Mouse (Mus musculus): ENCODE measurements around the gene 6430550D23Rik. TPM values are rescaled to one million over a fixed set of nuclear protein-coding genes. Genes with fewer than 3 reads are reported as not detected.
"Not testable (repeated sequence)": the region's sequence is repeated elsewhere in the genome, so short reads cannot be mapped to it uniquely, and the experiment has no call there.

The 6430550D23Rik gene
- total RNA-seq, 2 experiments from 2014 or later = 0.74 to 1.4 TPM

DNA sequence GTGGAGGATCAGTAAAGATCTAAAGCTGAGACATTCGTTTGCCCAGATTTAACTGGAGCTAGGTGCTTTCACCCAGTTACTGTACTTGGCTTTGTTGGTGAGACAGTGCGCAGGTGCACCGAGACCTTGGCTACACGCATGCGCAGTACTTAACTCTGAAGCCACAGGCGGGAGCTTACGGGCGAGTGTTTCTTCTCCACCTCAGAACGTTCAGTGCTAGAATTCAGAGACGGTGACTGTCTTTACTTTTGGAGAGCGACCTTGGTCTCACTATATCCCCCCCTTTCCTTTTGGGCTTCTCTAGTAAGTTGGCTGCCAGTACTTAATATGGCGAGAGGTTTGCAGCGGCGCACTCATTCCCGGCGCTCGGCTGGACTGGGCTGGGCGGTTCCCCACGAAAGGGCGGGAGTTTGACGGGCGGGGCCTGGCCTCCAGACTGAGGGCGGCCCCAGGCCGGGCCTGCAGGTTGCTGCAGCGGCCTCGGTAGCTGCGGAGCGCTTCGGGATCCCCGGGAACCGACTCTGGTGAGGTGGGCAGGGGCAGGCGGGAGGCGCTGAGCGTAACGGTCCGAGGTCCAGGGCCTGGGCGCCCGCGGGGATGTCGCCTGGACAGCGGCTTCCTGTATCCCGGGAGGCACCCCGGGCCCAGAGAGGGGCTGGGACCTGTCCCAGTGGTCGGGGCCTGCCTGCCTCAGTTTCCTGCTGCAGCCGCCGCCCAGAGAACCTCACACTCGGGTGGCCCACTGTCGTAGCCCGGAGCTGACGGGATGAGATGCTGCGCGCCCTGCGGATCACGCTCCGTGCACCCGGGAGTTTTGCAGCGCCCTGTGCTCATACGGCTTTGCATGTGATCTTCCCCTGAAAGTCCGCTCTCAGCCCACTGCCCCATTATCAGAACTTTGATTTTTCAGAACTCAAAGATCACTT is 51.4 kb downstream of the 6430550D23Rik start, which contains the start of gene Cep250:
Gene Cep250, plus strand, starts transcription at position 325 of the 926 bp plus-strand sequence.
- DNase-seq (ENCODE audit: low spot score in 2 of 2) = peak; percentile 80 to 89

- peak; percentile 52 to 72 for DNase-seq (ENCODE audit: low spot score in 2 of 2)
Measured at GRCm38 (mm10) chr2:155952006-155952405, 55.8 kb downstream of the 6430550D23Rik start.

GRCm38 (mm10) chr2:155949362-155949761 is 58.4 kb downstream of the 6430550D23Rik start:
- no peak for DNase-seq (ENCODE audit: low spot score in 2 of 2)

- no peak for DNase-seq (ENCODE audit: low spot score in 2 of 2)
Measured at GRCm38 (mm10) chr2:155947390-155948002, 60.3 kb downstream of the 6430550D23Rik start.

DNA sequence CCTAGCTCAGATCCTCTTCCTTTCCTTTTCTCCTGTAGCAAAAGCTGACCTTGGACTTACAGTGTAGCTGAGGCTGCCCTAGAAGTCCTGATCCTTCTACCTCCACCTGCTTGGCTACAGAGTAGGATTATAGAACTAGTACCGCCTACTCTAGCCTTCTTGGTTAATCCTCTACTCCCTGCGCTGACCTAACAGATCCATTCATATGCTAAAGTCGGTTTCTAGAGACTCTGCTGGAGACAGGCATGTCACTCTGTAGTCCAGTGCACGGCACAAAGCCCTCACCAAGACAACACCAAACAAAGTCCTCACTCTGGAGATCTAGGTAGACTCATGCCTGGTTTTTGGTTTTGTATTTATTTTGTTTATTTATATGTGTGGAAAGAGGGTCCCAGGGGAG is 61.3 kb downstream of the 6430550D23Rik start:
- DNase-seq (ENCODE audit: low spot score in 2 of 2) = no peak

DNA sequence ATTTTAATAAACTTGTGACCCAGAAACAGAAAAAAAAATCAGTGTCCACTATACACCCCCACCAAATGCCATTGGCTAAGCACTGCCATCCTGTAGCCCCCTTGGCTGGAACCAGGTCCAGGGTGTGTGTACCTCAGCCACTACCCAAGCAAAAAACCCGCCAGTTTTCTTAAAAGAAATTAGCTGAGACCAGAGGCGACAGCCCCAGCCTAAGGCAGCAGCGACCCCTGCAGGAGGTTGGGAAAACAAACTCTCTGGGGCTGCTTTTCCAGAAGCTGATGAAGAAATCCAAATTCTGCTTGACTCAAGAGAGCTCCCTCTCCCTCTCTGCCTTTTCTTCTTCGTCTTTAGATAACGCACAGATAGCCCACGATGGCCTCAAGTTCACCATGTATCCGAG is 61.7 kb downstream of the 6430550D23Rik start:
- DNase-seq (ENCODE audit: low spot score in 2 of 2) = peak; percentile 75 to 79

- no peak for DNase-seq (ENCODE audit: low spot score in 2 of 2)
Measured at GRCm38 (mm10) chr2:155945580-155945979, 62.2 kb downstream of the 6430550D23Rik start.

DNA sequence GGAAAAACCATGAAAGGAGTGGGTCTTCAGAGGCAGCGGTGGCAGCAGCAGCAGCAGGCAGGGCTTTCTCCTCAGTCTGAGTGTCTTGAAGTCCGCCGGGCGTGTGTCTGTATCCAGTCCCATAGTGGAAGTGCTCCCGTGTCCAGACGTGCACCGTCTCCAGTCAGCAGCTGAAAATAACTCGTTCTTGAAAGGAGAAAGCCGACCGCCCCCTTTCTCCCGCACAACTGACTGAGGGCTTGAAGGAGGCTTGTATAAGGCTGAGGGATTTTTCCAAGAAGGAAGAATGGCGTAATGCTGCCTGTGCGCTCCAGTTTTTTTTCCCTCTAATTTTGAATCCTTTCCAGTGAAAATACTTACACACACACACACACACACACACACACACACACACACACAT is 62.7 kb downstream of the 6430550D23Rik start, which contains the start of gene Gdf5:
Gene Gdf5, minus strand, starts transcription at position 244 of the 400 bp plus-strand sequence.
- DNase-seq (ENCODE audit: low spot score in 2 of 2) = peak; percentile 33 to 44

- DNase-seq (ENCODE audit: low spot score in 2 of 2) = no peak
Measured at GRCm38 (mm10) chr2:155944685-155945084, 63.1 kb downstream of the 6430550D23Rik start.

- DNase-seq (ENCODE audit: low spot score in 2 of 2) = no peak
Measured at GRCm38 (mm10) chr2:155943463-155943862, 64.3 kb downstream of the 6430550D23Rik start.

GRCm38 (mm10) chr2:155941697-155942442 is 65.9 kb downstream of the 6430550D23Rik start:
- no peak for DNase-seq (ENCODE audit: low spot score in 2 of 2)

DNA sequence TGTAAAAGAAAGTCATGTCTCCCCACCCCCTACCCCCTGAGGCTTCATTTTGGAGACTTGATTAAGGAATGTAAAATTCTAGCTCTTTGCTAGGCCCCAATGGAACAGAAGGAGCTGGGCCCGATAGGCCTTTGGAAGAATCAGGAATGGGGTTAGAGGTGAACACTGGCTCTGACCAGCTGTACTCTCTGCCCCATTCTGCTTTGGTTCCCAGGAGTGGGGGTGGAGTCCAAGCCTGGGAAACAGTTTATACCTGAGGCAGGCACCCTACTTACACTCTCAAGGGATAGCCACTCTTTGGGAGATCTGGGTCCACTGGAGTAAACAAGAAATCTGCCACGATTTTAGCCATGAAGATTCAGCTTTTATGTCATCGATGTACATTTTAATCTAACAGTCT is 67.1 kb downstream of the 6430550D23Rik start, which contains the start of gene Gm15557:
Gene Gm15557, plus strand, starts transcription at position 48 of the 400 bp plus-strand sequence.
- no peak for DNase-seq (ENCODE audit: low spot score in 2 of 2)

- no peak for DNase-seq (ENCODE audit: low spot score in 2 of 2)
Measured at GRCm38 (mm10) chr2:155939897-155940529, 67.8 kb downstream of the 6430550D23Rik start.

DNA sequence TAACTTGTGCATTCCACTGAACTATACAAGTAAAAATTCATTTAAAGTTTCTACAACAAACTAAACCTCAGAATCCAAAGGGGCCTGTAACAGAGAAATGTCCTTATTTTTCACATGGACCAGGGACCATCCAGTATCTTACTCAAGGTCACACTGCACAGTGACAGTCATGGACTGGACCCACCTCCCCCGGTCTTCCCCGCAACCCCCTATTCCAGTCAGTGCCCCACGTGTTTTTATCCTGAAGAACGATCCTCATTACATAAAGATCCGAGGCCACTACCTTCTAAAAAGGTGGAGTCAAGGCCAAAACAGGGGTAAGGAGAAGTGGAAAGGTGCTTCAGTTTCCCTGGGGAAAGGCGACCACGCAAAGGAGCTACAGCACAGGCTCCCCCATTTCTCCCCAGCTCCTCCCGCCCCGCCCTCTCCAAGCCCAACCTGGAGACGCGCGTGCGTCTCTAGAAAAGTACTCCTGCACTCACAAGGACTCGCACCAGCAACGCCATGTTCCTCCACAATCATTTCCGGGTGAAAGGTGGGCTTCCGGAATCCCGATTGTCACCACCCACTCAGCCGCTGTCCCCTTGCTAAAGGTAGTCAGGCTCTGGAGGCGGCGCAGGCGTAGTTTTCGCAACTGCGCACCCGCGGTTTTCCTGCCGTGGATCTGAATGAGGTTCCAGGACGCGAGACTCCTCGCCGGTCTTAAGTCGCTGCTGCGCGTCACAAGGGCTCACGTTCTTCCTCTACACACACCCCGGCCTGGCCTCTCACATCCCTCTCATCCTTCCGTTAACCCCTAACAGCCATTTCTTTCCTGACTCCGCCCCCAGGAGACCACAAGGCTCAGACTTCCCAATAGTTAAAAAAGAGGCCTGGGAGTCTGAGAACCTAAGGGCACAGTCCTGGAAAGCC is 78.0 kb downstream of the 6430550D23Rik start, which contains the start of gene Uqcc1:
Gene Uqcc1, minus strand, starts transcription at position 780 of the 912 bp plus-strand sequence.
- DNase-seq (ENCODE audit: low spot score in 2 of 2) = peak; percentile 96

DNA sequence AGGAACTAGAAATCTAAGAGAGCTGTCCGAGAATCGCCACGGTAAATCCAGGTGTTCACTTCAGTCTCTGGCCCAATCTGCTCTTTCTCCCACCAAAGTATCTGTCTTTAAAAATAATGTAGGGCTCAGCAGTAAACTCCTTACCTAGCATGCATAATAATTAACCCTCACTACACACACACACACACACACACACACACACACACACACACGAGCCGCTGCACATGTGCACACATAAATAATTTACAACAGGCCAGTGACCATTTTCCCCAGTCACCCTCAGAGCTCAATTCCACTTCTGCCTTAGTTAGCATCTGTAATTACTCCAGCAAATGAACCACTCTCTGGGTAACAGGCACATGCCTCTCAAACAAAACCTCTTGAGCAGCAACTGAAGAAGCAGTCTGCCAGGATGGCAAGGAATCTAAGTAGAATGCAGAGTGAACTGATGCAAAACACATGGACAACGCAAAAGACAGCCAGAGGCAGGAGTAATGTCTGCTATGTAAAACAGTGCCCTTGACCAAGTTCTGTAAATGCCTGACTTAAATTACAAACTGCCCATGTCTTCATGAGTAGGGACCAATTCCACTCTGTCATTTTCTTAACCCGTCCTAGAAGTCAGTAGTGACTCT is 78.9 kb downstream of the 6430550D23Rik start:
- DNase-seq (ENCODE audit: low spot score in 2 of 2) = no peak

DNA sequence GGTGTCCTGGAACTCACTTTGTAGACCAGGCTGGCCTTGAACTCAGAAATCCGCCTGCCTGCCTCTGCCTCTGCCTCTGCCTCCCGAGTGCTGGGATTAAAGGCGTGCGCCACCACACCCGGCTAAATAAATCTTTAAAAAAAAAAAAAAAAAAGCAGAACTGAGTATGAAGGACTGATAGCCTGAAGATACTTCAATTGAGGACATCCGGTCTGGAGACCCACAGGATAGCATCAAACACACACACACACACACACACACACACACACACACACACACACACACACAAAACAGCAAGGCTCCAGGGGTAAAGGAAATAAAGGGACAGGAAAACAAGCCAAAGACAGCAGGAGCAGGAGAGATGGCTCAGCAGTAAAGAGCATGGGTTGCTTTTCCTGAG is 82.6 kb downstream of the 6430550D23Rik start:
- not testable (repeated sequence) for DNase-seq (ENCODE audit: low spot score in 2 of 2)

All from left cerebral cortex, adult 18-20 months (tissue).